Mouse (Mus musculus) thymus, postnatal 0 days (tissue): ENCODE data around the gene Foxa2. TPM values are rescaled to one million over a fixed set of nuclear protein-coding genes. Genes with fewer than 3 reads are reported as not detected.
A peak's percentile ranks its signal among the peaks of the same experiment; 100 is the strongest.

ENCODE experiments used
- DNase-seq: peaks from one replicate; pipeline ENCODE4 v3.0.0-alpha.2; 2015; ENCODE audit warnings: low spot score
- polyA plus RNA-seq: library from polyadenylated mRNA; unstranded; fragments of >200 nt; fragmentation: Nextera tagmentation; extraction: Ambion mirVana; gene quantifications from 2 replicates; pipeline ENCODE4 v1.2.1, GENCODE M21; 2015

Foxa2 gene
- 0.13 and 0.14 TPM in 2 replicates for polyA plus RNA-seq

- no peak for DNase-seq
Observed at GRCm38 (mm10) chr2:148046799-148047165, at the start of gene Foxa2. Foxa2 (minus strand) TSS chr2:148046969.

GRCm38 (mm10) chr2:148092089-148092488 is 45.3 kb upstream of the Foxa2 start:
- no peak for DNase-seq

GRCm38 (mm10) chr2:148091657-148092056 is 44.9 kb upstream of the Foxa2 start:
- no peak for DNase-seq

GRCm38 (mm10) chr2:148090071-148090470 is 43.3 kb upstream of the Foxa2 start:
- DNase-seq: no peak

GRCm38 (mm10) chr2:148085529-148085928 is 38.8 kb upstream of the Foxa2 start:
- no peak for DNase-seq

GRCm38 (mm10) chr2:148085126-148085525 is 38.4 kb upstream of the Foxa2 start:
- DNase-seq: no peak

GRCm38 (mm10) chr2:148082283-148082682 is 35.5 kb upstream of the Foxa2 start:
- DNase-seq: peak; percentile 23

- no peak for DNase-seq
Observed at GRCm38 (mm10) chr2:148060705-148061104, 13.9 kb upstream of the Foxa2 start.

- DNase-seq: no peak
Observed at GRCm38 (mm10) chr2:148053411-148053810, 6.6 kb upstream of the Foxa2 start.

- peak; percentile 10 for DNase-seq
Observed at GRCm38 (mm10) chr2:148048484-148049129, 1.8 kb upstream of the Foxa2 start.

GRCm38 (mm10) chr2:148047611-148048010 is 842 bp upstream of the Foxa2 start:
- no peak for DNase-seq

- DNase-seq: no peak
Observed at GRCm38 (mm10) chr2:148045937-148046798, 601 bp downstream of the Foxa2 start.

- DNase-seq: no peak
Observed at GRCm38 (mm10) chr2:148045543-148045936, 1.2 kb downstream of the Foxa2 start.

GRCm38 (mm10) chr2:148044877-148045539 is 1.8 kb downstream of the Foxa2 start:
- no peak for DNase-seq

GRCm38 (mm10) chr2:148043976-148044876 is 2.5 kb downstream of the Foxa2 start:
- no peak for DNase-seq

GRCm38 (mm10) chr2:148043271-148043975 is 3.3 kb downstream of the Foxa2 start:
- DNase-seq: no peak

GRCm38 (mm10) chr2:148042126-148042640 is 4.6 kb downstream of the Foxa2 start:
- no peak for DNase-seq

- DNase-seq: no peak
Observed at GRCm38 (mm10) chr2:148041381-148041780, 5.4 kb downstream of the Foxa2 start.

- DNase-seq: no peak
Observed at GRCm38 (mm10) chr2:148040236-148041121, 6.3 kb downstream of the Foxa2 start.
